Mouse (Mus musculus) kidney, embryonic 16.5 days (tissue): ENCODE measurements around the gene Abcc4. TPM values are rescaled to one million over a fixed set of nuclear protein-coding genes. Genes with fewer than 3 reads are reported as not detected.
A peak's percentile ranks its signal among the peaks of the same experiment; 100 is the strongest.
"Not testable (repeated sequence)": the region's sequence is repeated elsewhere in the genome, so short reads cannot be mapped to it uniquely, and the experiment has no call there.

Experiments
- ATAC-seq: fragments of 200-750 bp; cut with Nextera tagmentation; 2 replicates; pipeline ENCODE4 v1.8.0; 2017; ENCODE audit warnings: moderate TSS enrichment; ENCODE audit not compliant: low FRiP score, low TSS enrichment
- H3K27ac ChIP-seq: fragments of 300-500 bp; sonication (generic); 2 replicates; pipeline ENCODE4 v1.5.1; 2014; ENCODE audit warnings: low read length
- H3K27me3 ChIP-seq: fragments of 300-500 bp; sonication (generic); 2 replicates; pipeline ENCODE4 v1.6.1; 2014; ENCODE audit warnings: low read length, control low read depth, mixed read lengths; ENCODE audit not compliant: insufficient read depth
- H3K36me3 ChIP-seq: fragments of 300-500 bp; sonication (generic); 2 replicates; pipeline ENCODE4 v1.6.1; 2014; ENCODE audit warnings: low read length, control low read depth, mixed read lengths; ENCODE audit not compliant: insufficient read depth
- H3K4me1 ChIP-seq: fragments of 300-500 bp; sonication (generic); 2 replicates; pipeline ENCODE4 v1.6.1; 2014; ENCODE audit warnings: low read length, control low read depth, mixed read lengths; ENCODE audit not compliant: insufficient read depth
- H3K4me2 ChIP-seq: fragments of 300-500 bp; sonication (generic); replicated peaks from 2 replicates; pipeline ENCODE4 v1.6.1; 2014; ENCODE audit warnings: low read depth, low read length
- H3K4me3 ChIP-seq: fragments of 300-500 bp; sonication (generic); 2 replicates; pipeline ENCODE4 v1.5.1; 2014; ENCODE audit warnings: mild to moderate bottlenecking, low read length
- H3K9ac ChIP-seq: fragments of 300-500 bp; sonication (generic); replicated peaks from 2 replicates; pipeline ENCODE4 v1.6.1; 2014; ENCODE audit warnings: low read length
- H3K9me3 ChIP-seq: fragments of 300-500 bp; sonication (generic); 2 replicates; pipeline ENCODE4 v1.6.1; 2016; ENCODE audit warnings: low read length, control low read depth
- WGBS: fragments of 180-500 bp; shearing (Covaris S2); extraction: QIAGEN DNeasy Blood & Tissue Kit; methylation state at CpG from one replicate; pipeline ENCODE4 v1.1.7; 2014; 5-methylcytosine and 5-hydroxymethylcytosine counted together
- polyA plus RNA-seq: library from polyadenylated mRNA; unstranded; fragments of >200 nt; fragmentation: Nextera tagmentation; extraction: Ambion mirVana; gene quantifications from 2 replicates; pipeline ENCODE4 v1.2.1, GENCODE M21; 2015

The Abcc4 gene
- polyA plus RNA-seq, 1 experiment from 2014 or later, result 7.4 TPM

DNA sequence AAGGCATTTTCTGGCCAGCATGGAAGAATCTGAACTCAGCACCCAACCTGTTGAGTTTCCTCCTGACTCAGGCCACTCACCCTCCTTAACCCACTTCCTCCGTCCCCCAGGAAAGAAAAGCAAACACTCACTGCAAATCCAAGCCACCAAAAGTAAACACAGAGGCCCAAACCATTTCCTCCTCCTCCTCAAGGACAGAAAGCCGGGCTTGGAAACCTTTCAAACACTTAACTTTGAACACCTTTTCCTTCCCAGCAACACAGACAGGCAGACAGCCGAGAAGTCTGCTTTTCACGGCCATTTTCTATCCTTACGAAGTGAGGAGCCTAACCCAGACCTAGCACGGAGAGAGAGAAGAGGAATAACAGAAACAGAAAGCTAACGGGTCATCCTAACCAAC is 50.0 kb downstream of the Abcc4 start:
- H3K4me3 ChIP-seq, result no peak overlapping the region
- no peaks in the 10 kb centered on the region for H3K27me3 ChIP-seq

GRCm38 (mm10) chr14:118654903-118655302 is 51.1 kb downstream of the Abcc4 start:
- no peak overlapping the region for H3K27ac ChIP-seq
- 44% methylated on average over 2 of the region's 2 CpGs for WGBS
- no peak for ATAC-seq

More for the DNA sequence above, 50.0 kb downstream of the Abcc4 start:
- Histone ChIP-seq H3K4me2 (no peak overlapping the region), H3K36me3 (no peaks in the 10 kb centered on the region), H3K9me3 (no peaks in the 10 kb centered on the region), H3K4me1 (peaks cover 26% of the 10 kb centered on the region), H3K27ac (no peak overlapping the region), H3K9ac (no peak overlapping the region)
- no peak for ATAC-seq
- WGBS, result 63% methylated on average over 7 of the region's 7 CpGs

DNA sequence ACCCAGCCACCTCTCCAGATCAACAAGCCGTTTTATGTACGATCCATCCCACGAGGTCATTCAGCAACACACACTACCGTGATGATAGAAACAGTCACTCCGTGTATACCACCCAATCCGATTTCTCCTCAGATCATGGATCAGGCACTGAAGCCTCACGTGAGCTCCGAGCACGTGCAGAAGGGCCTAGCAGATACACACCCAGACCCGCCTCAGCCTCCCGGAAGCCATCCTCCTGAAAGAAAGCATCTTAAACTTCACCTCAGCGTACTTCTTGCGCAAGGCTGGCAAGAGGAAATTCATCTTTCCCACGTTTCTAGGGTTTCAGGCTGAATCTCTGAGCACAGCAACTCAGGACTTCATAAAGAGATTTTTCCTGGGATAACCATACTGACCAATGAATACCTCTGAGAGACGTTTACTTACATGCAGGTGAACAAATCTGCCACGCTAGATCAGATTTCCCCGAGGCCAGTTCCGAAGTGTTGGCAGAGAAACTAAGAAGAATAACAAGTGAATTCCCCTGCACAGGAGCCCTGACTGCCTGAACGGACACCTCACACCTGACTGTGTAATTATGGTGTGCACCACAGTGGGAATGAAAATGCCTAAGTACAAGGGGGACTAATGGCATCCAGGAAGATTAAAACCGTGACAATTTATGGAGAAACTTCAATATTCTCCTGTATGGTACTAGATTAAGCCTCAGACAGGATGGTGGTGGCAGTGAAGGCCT is 54.1 kb downstream of the Abcc4 start:
- no peaks in the 10 kb centered on the region for H3K9me3 ChIP-seq
- WGBS, result 62% methylated on average over 20 of the region's 20 CpGs
- H3K9ac ChIP-seq, result no peak overlapping the region
- ATAC-seq, result no peak
- H3K4me1 ChIP-seq, result peaks cover 14% of the 10 kb centered on the region
- no peak overlapping the region for H3K4me3 ChIP-seq
- H3K27me3 ChIP-seq, result no peaks in the 10 kb centered on the region
- no peak overlapping the region for H3K4me2 ChIP-seq
- peak overlapping the region; percentile 31; the same call in 1 of the 2 replicates for H3K27ac ChIP-seq
- H3K36me3 ChIP-seq, result no peaks in the 10 kb centered on the region

More at GRCm38 (mm10) chr14:118654903-118655302, 51.1 kb downstream of the Abcc4 start:
- no peaks in the 10 kb centered on the region for H3K27me3 ChIP-seq
- no peak overlapping the region for H3K4me2 ChIP-seq
- H3K36me3 ChIP-seq, result no peaks in the 10 kb centered on the region
- H3K4me3 ChIP-seq, result no peak overlapping the region
- H3K9ac ChIP-seq, result no peak overlapping the region
- H3K9me3 ChIP-seq, result no peaks in the 10 kb centered on the region
- H3K4me1 ChIP-seq, result peaks cover 21% of the 10 kb centered on the region

- no peak overlapping the region for H3K4me3 ChIP-seq
- H3K4me1 ChIP-seq, result peaks cover 9% of the 10 kb centered on the region
- H3K27me3 ChIP-seq, result no peaks in the 10 kb centered on the region
- no peak overlapping the region for H3K27ac ChIP-seq
- WGBS, result 78% methylated on average over 2 of the region's 2 CpGs
- no peaks in the 10 kb centered on the region for H3K9me3 ChIP-seq
- no peaks in the 10 kb centered on the region for H3K36me3 ChIP-seq
- H3K9ac ChIP-seq, result no peak overlapping the region
- no peak overlapping the region for H3K4me2 ChIP-seq
- ATAC-seq, result no peak
Measured at GRCm38 (mm10) chr14:118649895-118650256, 56.1 kb downstream of the Abcc4 start.

- WGBS, result 50% methylated on average over 6 of the region's 7 CpGs
Measured at GRCm38 (mm10) chr14:118649199-118649894, 56.7 kb downstream of the Abcc4 start.

GRCm38 (mm10) chr14:118642940-118643591 is 63.0 kb downstream of the Abcc4 start:
- not testable (repeated sequence) for H3K9ac ChIP-seq, H3K27me3 ChIP-seq, H3K4me1 ChIP-seq, H3K4me3 ChIP-seq, H3K4me2 ChIP-seq, H3K9me3 ChIP-seq, ATAC-seq, H3K36me3 ChIP-seq
- peak overlapping the region; percentile 20; the same call in 1 of the 2 replicates for H3K27ac ChIP-seq
- WGBS, result 80% methylated on average over 12 of the region's 13 CpGs

More at GRCm38 (mm10) chr14:118649199-118649894, 56.7 kb downstream of the Abcc4 start:
- H3K27me3 ChIP-seq, result no peaks in the 10 kb centered on the region
- H3K4me1 ChIP-seq, result peaks cover 9% of the 10 kb centered on the region
- H3K4me2 ChIP-seq, result no peak overlapping the region; the same call in 1 of the 2 replicates
- H3K4me3 ChIP-seq, result no peak overlapping the region
- H3K9ac ChIP-seq, result no peak overlapping the region
- no peaks in the 10 kb centered on the region for H3K9me3 ChIP-seq
- no peaks in the 10 kb centered on the region for H3K36me3 ChIP-seq
- 0 out of 2 replicates have a peak, but pooled peaks have one; percentile 74 for ATAC-seq
- no peak overlapping the region for H3K27ac ChIP-seq

- Histone ChIP-seq H3K9ac (no peak overlapping the region), H3K27ac (peak overlapping the region; percentile 20; the same call in 1 of the 2 replicates), H3K9me3 (no peaks in the 10 kb centered on the region), H3K27me3 (no peaks in the 10 kb centered on the region), H3K4me2 (no peak overlapping the region), H3K4me1 (0 out of 2 replicates have a peak, but pooled peaks cover 5% of the 10 kb centered on the region), H3K4me3 (no peak overlapping the region), H3K36me3 (no peaks in the 10 kb centered on the region)
- WGBS, result 72% methylated on average over 8 of the region's 8 CpGs
- ATAC-seq, result peak; percentile 54
Measured at GRCm38 (mm10) chr14:118642140-118642539, 63.9 kb downstream of the Abcc4 start.

- ATAC-seq, result no peak
- H3K4me3 ChIP-seq, result no peak overlapping the region
- no peak overlapping the region for H3K9ac ChIP-seq
- no peak overlapping the region for H3K4me2 ChIP-seq
- no peak overlapping the region for H3K27ac ChIP-seq
- no peaks in the 10 kb centered on the region for H3K9me3 ChIP-seq
- H3K27me3 ChIP-seq, result no peaks in the 10 kb centered on the region
- WGBS, result 69% methylated on average over 25 of the region's 25 CpGs
- H3K4me1 ChIP-seq, result peaks cover 16% of the 10 kb centered on the region
- no peaks in the 10 kb centered on the region for H3K36me3 ChIP-seq
Measured at GRCm38 (mm10) chr14:118638447-118639275, 67.4 kb downstream of the Abcc4 start.

DNA sequence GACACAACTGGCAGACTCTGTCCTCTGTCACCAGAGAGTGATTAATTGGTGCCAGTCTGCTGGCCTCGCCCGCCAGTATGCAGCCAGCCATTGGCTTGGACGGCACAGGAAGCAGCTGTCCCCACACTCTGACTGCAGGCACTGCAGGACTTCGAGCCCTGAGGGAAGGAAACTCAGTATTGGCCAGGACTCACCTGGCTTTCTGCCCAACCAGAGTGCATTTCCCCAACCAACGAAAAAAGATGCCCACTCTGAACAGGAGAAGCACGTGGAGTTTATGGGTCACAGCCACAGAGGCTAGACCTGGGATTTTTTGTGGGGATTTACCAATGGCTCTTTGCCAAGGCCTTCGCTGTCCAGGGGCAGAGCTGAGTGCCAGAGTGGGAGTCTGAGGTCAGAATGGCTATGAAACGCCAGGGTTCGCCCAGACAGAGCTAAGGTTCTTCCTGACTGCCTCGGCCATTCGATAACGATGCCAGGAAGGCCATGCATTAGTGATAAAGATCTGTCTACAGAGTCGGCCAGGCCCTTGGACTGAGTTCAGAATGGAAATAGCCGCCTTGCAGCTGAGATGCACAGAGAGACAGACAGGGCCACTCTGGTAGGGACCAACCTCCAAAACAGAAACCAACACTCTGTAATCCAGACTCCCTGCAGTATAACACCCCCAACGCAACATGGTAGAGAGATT is 70.4 kb downstream of the Abcc4 start:
- no peak overlapping the region for H3K4me3 ChIP-seq
- no peaks in the 10 kb centered on the region for H3K36me3 ChIP-seq
- 28% methylated on average over 15 of the region's 15 CpGs for WGBS
- H3K4me1 ChIP-seq, result peaks cover 16% of the 10 kb centered on the region
- no peak overlapping the region for H3K9ac ChIP-seq
- H3K9me3 ChIP-seq, result no peaks in the 10 kb centered on the region
- H3K27me3 ChIP-seq, result no peaks in the 10 kb centered on the region
- peak overlapping the region; percentile 45; the same call in 1 of the 2 replicates for H3K27ac ChIP-seq
- peak overlapping the region; percentile 15; the same call in 1 of the 2 replicates for H3K4me2 ChIP-seq
- ATAC-seq, result peak; percentile 86
